Mouse (Mus musculus) urinary bladder, adult 2 months (tissue): ENCODE data around the gene Ifi27. TPM values are rescaled to one million over a fixed set of nuclear protein-coding genes. Genes with fewer than 3 reads are reported as not detected.
"Not testable (repeated sequence)": the region's sequence is repeated elsewhere in the genome, so short reads cannot be mapped to it uniquely, and the experiment has no call there.

Source experiments
- DNase-seq: peaks from one replicate; pipeline ENCODE4 v3.0.0; 2022; ENCODE audit warnings: low spot score
- polyA plus RNA-seq: library from polyadenylated mRNA; depleted of rRNA; stranded (reverse); fragments of >200 nt; gene quantifications from 2 replicates; pipeline ENCODE4 v1.2.3, GENCODE M21; 2012; rRNA removed

The Ifi27 gene
- polyA plus RNA-seq, 1 experiment: 267 TPM

GRCm38 (mm10) chr12:103453361-103453760, 19.4 kb downstream of the Ifi27 start:
- DNase-seq: no peak

- DNase-seq: not testable (repeated sequence)
These were observed 22.7 kb downstream of the Ifi27 start for GRCm38 (mm10) chr12:103456727-103457126.

GRCm38 (mm10) chr12:103457140-103457539, 23.1 kb downstream of the Ifi27 start, which contains the start of gene Ifi27l2b:
Ifi27l2b (minus strand) TSS chr12:103457223.
- DNase-seq: no peak

DNA sequence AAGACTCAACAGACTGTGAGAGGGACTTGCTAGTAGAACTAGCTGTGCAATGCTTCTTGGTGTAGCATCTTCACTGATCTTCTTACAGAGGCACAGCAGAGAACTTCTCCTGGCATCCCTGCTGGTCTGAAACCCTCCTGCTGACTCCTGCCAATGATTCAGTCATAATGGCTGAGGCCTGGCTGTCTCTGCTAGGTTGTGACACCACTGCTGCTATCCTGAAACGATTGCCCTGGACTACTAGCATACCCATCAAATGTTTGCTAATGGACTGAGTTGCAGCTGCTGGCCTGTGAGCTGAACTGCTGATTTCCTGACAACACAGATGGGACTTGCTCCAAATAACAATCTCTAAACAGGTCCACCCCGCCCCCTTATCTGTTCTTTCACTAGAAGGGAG, 40.5 kb downstream of the Ifi27 start:
- no peak for DNase-seq

- no peak for DNase-seq
These were observed 42.9 kb downstream of the Ifi27 start for GRCm38 (mm10) chr12:103476779-103477389.

DNA sequence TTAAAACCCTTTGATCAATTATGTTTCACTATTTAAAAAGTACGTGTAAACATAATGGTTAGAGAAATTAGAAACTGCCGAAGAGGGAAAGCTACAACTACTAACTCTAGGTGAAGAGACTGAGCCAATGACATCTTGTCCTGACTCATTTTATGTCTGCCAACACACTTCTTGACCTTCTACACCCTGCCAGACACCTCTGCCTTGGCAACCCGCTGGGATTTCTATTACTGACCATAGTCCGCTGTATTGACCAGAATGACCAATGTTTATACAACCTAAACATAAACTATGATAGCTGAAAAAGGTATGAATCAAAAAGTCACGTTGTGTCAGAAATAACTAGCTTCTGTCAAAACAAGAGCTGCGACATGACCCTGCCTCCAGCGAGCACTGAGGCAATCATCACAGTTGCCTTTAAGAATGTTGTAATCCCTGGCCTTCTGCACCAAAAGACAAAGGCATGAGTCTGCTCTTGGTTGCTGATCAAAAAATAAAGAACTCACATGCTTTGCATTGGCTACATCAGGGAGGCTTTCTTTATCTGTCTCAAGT, 43.5 kb downstream of the Ifi27 start:
- no peak for DNase-seq

GRCm38 (mm10) chr12:103481671-103482070, 47.7 kb downstream of the Ifi27 start:
- no peak for DNase-seq

GRCm38 (mm10) chr12:103482781-103483180, 48.8 kb downstream of the Ifi27 start:
- DNase-seq: no peak

- DNase-seq: not testable (repeated sequence)
These were observed 50.4 kb downstream of the Ifi27 start for GRCm38 (mm10) chr12:103484200-103484972.

GRCm38 (mm10) chr12:103486726-103487125, 52.7 kb downstream of the Ifi27 start:
- no peak for DNase-seq

DNA sequence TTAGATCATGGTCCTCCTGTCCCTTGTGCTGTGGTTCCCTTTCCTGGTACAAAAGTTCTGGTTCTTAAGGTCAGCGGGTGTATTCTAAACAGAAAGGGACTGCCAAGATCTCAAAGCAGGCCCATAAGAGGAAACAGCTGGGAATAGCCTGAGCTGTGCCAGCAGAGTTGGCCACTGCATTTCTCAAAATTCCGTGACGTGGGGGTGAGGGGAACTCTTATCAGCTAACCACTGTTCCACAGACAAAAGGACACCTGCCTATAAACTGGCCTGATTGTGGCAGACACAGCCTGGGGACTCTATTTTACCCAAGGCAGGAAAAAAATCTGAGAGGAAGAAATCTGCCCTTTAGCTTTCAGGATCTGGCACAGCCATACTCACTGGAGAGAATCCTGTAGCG, 53.3 kb downstream of the Ifi27 start:
- no peak for DNase-seq

GRCm38 (mm10) chr12:103487750-103488149, 53.7 kb downstream of the Ifi27 start:
- DNase-seq: no peak

Other genes with a start within 250 kb of the Ifi27 start
- gene Prima1, start 192.1 kb upstream of the Ifi27 start, polyA plus RNA-seq: 7.5 and 8.4 TPM in 2 replicates
- gene Fam181a, start 123.2 kb upstream of the Ifi27 start, polyA plus RNA-seq: not detected in 2 replicates
- 46.8 and 55.6 TPM in 2 replicates for gene Asb2, start 78.2 kb upstream of the Ifi27 start, polyA plus RNA-seq
- 10.8 and 12.5 TPM in 2 replicates for gene Otub2, start 45.5 kb upstream of the Ifi27 start, polyA plus RNA-seq
- gene 9330161L09Rik, start 26.4 kb upstream of the Ifi27 start, polyA plus RNA-seq: 0.49 and 0.59 TPM in 2 replicates
- gene Ddx24, start 8.4 kb upstream of the Ifi27 start, polyA plus RNA-seq: 59.5 and 69.6 TPM in 2 replicates
- gene Ifi27l2a, start 9.5 kb downstream of the Ifi27 start, polyA plus RNA-seq: 417 and 461 TPM in 2 replicates
- 0.57 and 0.78 TPM in 2 replicates for gene Ifi27l2b, start 23.0 kb downstream of the Ifi27 start, polyA plus RNA-seq
- gene Ppp4r4, start 98.1 kb downstream of the Ifi27 start, polyA plus RNA-seq: 2.9 and 3.8 TPM in 2 replicates
- gene Serpina10, start 197.2 kb downstream of the Ifi27 start, polyA plus RNA-seq: not detected in 2 replicates
- gene Serpina6, start 223.0 kb downstream of the Ifi27 start, polyA plus RNA-seq: not detected in 2 replicates
- gene Serpina16, start 241.9 kb downstream of the Ifi27 start, polyA plus RNA-seq: not detected in 2 replicates